Mouse (Mus musculus) cerebellum, adult 2 months (tissue): ENCODE results near the gene Babam2. TPM values are rescaled to one million over a fixed set of nuclear protein-coding genes. Genes with fewer than 3 reads are reported as not detected.

Source experiments
- DNase-seq, 2 experiments: peaks; one replicate each; pipeline ENCODE4 v3.0.0; 2021
- H3K27ac ChIP-seq: fragments of 200-500 bp; 2 replicates; pipeline ENCODE4 v1.5.1; 2012; ENCODE audit warnings: low read length, control low read depth, inconsistent platforms; ENCODE audit not compliant: insufficient read depth
- H3K27me3 ChIP-seq: fragments of 200-500 bp; 2 replicates; pipeline ENCODE4 v1.6.1; 2012; ENCODE audit warnings: inconsistent platforms, mild to moderate bottlenecking, low read length, moderate library complexity; ENCODE audit not compliant: control insufficient read depth, insufficient read depth
- H3K4me1 ChIP-seq: fragments of 200-500 bp; 2 replicates; pipeline ENCODE4 v1.6.1; 2011; ENCODE audit warnings: low read length; ENCODE audit not compliant: control insufficient read depth, insufficient read depth
- H3K4me3 ChIP-seq: fragments of 200-500 bp; replicated peaks from 2 replicates; pipeline ENCODE3; 2011; ENCODE audit warnings: mild to moderate bottlenecking, low read depth, low read length, control low read depth; ENCODE audit not compliant: insufficient read depth
- CTCF ChIP-seq: fragments of 200-500 bp; IDR thresholded peaks from 2 replicates; pipeline ENCODE4 v1.5.1; 2011; ENCODE audit warnings: low read depth, mild to moderate bottlenecking, control low read depth, low read length, moderate library complexity, borderline replicate concordance; ENCODE audit not compliant: insufficient read depth
- POLR2A ChIP-seq: fragments of 200-500 bp; IDR thresholded peaks from 2 replicates; pipeline ENCODE4 v1.6.1; 2011; ENCODE audit warnings: low read length, control low read depth, borderline replicate concordance; ENCODE audit not compliant: insufficient read depth
- WGBS: fragments of 180-500 bp; shearing (Covaris S2); methylation state at CpG from one replicate; pipeline ENCODE4 v1.1.7; 2018; 5-methylcytosine and 5-hydroxymethylcytosine counted together
- polyA plus RNA-seq: library from polyadenylated mRNA; depleted of rRNA; stranded (reverse); fragments of >200 nt; gene quantifications from 2 replicates; pipeline ENCODE4 v1.2.3, GENCODE M21; 2012

Gene Babam2
- polyA plus RNA-seq, 1 experiment = 42.8 TPM

DNA sequence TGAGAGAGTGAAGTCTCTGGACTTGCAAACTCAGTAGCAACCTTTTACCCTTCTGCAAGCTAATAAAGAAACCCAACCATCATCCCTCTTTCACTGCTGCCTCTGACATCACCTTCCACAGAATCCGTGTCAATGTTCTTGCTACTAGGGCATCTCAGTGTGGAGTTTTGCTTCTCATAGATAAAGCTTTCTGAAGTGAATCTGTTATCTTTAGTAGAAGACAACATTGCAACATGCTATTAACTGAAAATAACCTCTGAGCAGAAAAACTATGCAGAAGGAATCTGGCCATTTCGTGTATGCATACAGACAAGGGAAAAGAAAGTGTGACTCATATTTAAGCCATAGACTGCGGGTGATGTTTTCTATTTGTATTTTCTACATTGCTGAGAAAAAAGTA is 168.6 kb downstream of the Babam2 start:
- H3K4me1 ChIP-seq = no peaks in the 10 kb centered on the region
- WGBS = 93% methylated on average over 3 of the region's 3 CpGs
- no peak for TF ChIP-seq CTCF
- no peak for TF ChIP-seq POLR2A
- H3K27me3 ChIP-seq = no peaks in the 10 kb centered on the region
- H3K4me3 ChIP-seq = no peak overlapping the region
- DNase-seq = no peak
- H3K27ac ChIP-seq = no peak overlapping the region

DNA sequence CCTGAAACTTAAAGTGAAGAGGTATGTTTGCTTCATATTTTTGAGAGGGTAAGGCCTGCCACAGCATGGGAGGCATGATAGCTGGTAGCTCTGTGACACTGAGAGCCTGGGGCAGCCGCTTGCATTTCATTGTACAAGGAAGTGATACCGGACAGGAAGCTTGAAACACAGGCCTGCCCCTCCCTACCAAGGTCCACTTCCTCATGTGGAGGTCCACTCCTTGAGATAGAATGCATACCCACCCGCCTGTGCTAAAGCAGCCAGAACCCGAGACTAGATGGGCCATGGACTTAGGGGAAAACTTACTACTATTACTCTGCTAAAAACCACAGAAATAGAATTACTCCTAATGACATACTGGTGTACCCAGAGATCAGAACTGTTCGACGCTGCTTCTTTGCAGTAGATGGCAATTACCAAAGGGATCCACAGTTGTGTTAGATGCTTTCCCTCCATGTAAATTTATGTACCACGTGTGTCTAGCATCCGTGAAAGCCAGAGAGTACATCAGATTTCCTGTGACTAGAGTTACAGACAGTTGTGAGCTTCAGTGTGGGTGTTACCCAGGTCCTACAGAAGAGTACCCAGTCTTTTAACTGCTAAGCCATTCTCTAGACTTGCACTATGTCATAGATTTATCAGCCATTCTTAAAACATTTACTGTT is 173.5 kb downstream of the Babam2 start:
- no peak for DNase-seq
- Histone ChIP-seq H3K27me3 (no peaks in the 10 kb centered on the region), H3K4me1 (peaks cover 2% of the 10 kb centered on the region; the same call in 1 of the 2 replicates), H3K27ac (no peak overlapping the region), H3K4me3 (no peak overlapping the region)
- TF ChIP-seq CTCF (no peak), POLR2A (no peak)
- 87% methylated on average over 8 of the region's 8 CpGs for WGBS

DNA sequence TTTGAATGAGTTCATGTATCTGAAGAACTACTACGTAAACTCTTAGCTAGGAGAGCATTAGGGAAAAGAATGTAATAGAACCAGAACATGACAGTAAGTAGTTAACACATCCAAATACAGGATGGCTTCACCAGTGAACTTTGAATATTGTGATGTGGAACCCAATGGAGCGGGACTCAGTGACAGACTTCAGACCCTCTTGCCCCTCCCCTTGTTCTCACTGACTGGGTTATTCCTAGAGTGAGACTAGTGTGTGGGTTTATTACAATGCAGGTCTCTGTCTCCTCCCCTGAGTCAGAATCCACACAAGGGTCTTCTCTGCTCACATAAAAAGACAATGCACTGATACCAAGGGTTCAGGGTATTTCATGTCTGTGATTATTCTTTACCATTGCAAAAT is 175.8 kb downstream of the Babam2 start:
- peaks cover 6% of the 10 kb centered on the region; the same call in 1 of the 2 replicates for H3K4me1 ChIP-seq
- TF ChIP-seq POLR2A (no peak), CTCF (no peak)
- H3K4me3 ChIP-seq = no peak overlapping the region
- no peak for DNase-seq
- H3K27ac ChIP-seq = no peak overlapping the region
- H3K27me3 ChIP-seq = no peaks in the 10 kb centered on the region
- WGBS = 98% methylated on average over 2 of the region's 2 CpGs

DNA sequence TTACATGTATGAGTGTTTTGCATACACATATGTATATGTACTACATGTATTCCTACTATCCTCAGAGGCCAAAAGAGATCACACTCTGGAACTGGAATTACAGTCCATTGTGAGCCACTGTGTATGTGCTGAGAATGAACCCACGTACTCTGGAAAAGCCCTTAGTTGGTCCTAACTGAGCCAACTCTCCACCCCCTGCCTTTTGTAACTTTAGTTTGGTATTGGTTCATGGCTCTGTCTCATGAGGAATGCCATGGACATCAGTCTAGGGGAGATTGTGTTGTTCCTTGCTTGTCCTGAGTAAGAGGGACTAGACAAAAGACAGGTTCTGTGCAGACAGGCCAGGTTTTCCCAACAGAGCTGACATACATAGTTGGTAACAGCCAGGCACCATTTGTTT is 177.1 kb downstream of the Babam2 start:
- TF ChIP-seq POLR2A (no peak), CTCF (no peak)
- Histone ChIP-seq H3K27ac (no peak overlapping the region), H3K27me3 (no peaks in the 10 kb centered on the region), H3K4me3 (no peak overlapping the region), H3K4me1 (peaks cover 6% of the 10 kb centered on the region; the same call in 1 of the 2 replicates)
- no peak for DNase-seq
- 88% methylated on average over 1 of the region's 1 CpGs for WGBS

- Histone ChIP-seq H3K27me3 (no peaks in the 10 kb centered on the region), H3K27ac (no peak overlapping the region), H3K4me3 (no peak overlapping the region), H3K4me1 (peaks cover 6% of the 10 kb centered on the region; the same call in 1 of the 2 replicates)
- TF ChIP-seq POLR2A (no peak), CTCF (no peak)
- DNase-seq = peak in 1 of 2 experiments; percentile 68
- WGBS = 33% methylated on average over 3 of the region's 3 CpGs
Observed at GRCm38 (mm10) chr5:31875443-31875842, 178.0 kb downstream of the Babam2 start.

GRCm38 (mm10) chr5:31876216-31876974 is 178.9 kb downstream of the Babam2 start:
- Histone ChIP-seq H3K4me3 (no peak overlapping the region), H3K27ac (no peak overlapping the region), H3K27me3 (no peaks in the 10 kb centered on the region), H3K4me1 (peaks cover 6% of the 10 kb centered on the region; the same call in 1 of the 2 replicates)
- no peak for DNase-seq
- TF ChIP-seq CTCF (no peak), POLR2A (no peak)
- WGBS = 70% methylated on average over 8 of the region's 8 CpGs

DNA sequence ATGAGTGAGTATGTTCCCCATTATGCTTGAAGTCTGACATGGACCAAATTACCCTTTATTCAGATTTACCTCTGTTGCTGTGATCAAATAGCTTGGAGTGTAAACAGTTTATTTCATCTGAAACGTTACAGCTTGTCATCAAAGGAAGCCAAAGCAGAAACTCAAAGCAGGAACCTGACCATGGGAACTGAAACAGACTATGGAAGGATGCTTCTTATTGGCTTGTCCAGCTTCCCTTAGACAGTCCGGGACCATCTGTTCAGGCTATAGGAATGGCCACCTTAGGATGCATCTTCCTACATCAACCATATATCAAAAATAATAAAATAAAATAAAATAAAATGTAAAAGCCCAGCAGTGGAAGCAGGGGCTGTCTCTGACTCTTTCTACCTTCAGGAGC is 183.0 kb downstream of the Babam2 start:
- H3K4me3 ChIP-seq = no peak overlapping the region
- H3K27ac ChIP-seq = no peak overlapping the region
- TF ChIP-seq POLR2A (no peak), CTCF (no peak)
- H3K4me1 ChIP-seq = peaks cover 4% of the 10 kb centered on the region; the same call in 1 of the 2 replicates
- 83% methylated on average over 2 of the region's 2 CpGs for WGBS
- no peak for DNase-seq
- H3K27me3 ChIP-seq = no peaks in the 10 kb centered on the region

DNA sequence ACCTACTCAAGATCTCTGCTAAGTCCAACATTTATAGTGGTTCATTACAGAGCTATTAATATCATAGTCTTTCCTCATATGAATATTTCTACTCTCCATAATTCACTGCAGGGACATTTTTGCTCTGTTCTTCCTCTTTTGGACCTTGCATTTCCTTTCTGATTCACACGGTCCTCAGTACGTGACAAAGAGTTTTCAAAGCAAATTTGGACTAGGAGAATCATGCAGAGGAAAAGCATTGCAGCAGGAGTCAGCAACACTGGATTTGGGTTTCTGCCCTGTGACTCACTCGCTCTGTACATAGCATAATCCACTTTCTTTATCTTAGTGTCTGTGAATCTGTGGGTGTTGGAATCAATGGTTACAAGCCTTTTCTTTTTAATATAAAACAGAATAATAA is 184.8 kb downstream of the Babam2 start:
- Histone ChIP-seq H3K4me3 (no peak overlapping the region), H3K4me1 (no peaks in the 10 kb centered on the region), H3K27me3 (no peaks in the 10 kb centered on the region), H3K27ac (no peak overlapping the region)
- DNase-seq = no peak
- WGBS = 77% methylated on average over 3 of the region's 3 CpGs
- no peak for TF ChIP-seq CTCF
- no peak for TF ChIP-seq POLR2A
